Mouse (Mus musculus) kidney, embryonic 14.5 days (tissue): ENCODE measurements at regions not wholly inside any gene's neighbourhood (a gene's known extent, or its start where the extent isn't known, plus 50 kb on each side); places are given as distances from the start of the nearest gene placed in this dataset.
A peak's percentile ranks its signal among the peaks of the same experiment; 100 is the strongest.

Experiments used
- ATAC-seq: fragments of 200-750 bp; cut with Nextera tagmentation; 2 replicates; pipeline ENCODE4 v1.8.0; 2017; ENCODE audit warnings: moderate number of reproducible peaks, mild to moderate bottlenecking, moderate TSS enrichment, moderate library complexity; ENCODE audit not compliant: low FRiP score, low TSS enrichment
- H3K27ac ChIP-seq: fragments of 300-500 bp; sonication (generic); 2 replicates; pipeline ENCODE4 v1.5.1; 2014; ENCODE audit warnings: low read depth, mild to moderate bottlenecking, low read length, moderate library complexity, mixed read lengths
- H3K27me3 ChIP-seq: fragments of 300-500 bp; sonication (generic); 2 replicates; pipeline ENCODE4 v1.6.1; 2014; ENCODE audit warnings: mild to moderate bottlenecking, low read length; ENCODE audit not compliant: control insufficient read depth, insufficient read depth
- H3K36me3 ChIP-seq: fragments of 300-500 bp; sonication (generic); 2 replicates; pipeline ENCODE4 v1.6.1; 2014; ENCODE audit warnings: low read length, mixed read lengths; ENCODE audit not compliant: control insufficient read depth, insufficient read depth
- H3K4me1 ChIP-seq: fragments of 300-500 bp; sonication (generic); 2 replicates; pipeline ENCODE4 v1.6.1; 2014; ENCODE audit warnings: low read length, mixed read lengths; ENCODE audit not compliant: control insufficient read depth, insufficient read depth
- H3K4me2 ChIP-seq: fragments of 300-500 bp; sonication (generic); replicated peaks from 2 replicates; pipeline ENCODE4 v1.6.1; 2014; ENCODE audit warnings: low read depth, mild to moderate bottlenecking, low read length
- H3K4me3 ChIP-seq: fragments of 300-500 bp; sonication (generic); 2 replicates; pipeline ENCODE4 v1.5.1; 2014; ENCODE audit warnings: mild to moderate bottlenecking, low read length
- H3K9ac ChIP-seq: fragments of 300-500 bp; sonication (generic); 2 replicates; pipeline ENCODE4 v1.6.1; 2014; ENCODE audit warnings: low read depth, mild to moderate bottlenecking, low read length, moderate library complexity
- H3K9me3 ChIP-seq: fragments of 300-500 bp; sonication (generic); 2 replicates; pipeline ENCODE4 v1.6.1; 2016; ENCODE audit warnings: low read length; ENCODE audit not compliant: control insufficient read depth
- WGBS: fragments of 180-500 bp; shearing (Covaris S2); extraction: QIAGEN DNeasy Blood & Tissue Kit; methylation state at CpG from one replicate; pipeline ENCODE4 v1.1.7; 2014; 5-methylcytosine and 5-hydroxymethylcytosine counted together

GRCm38 (mm10) chr3:21833111-21833510 lies 243.3 kb upstream of the Tbl1xr1 start:
- no peaks in the 10 kb centered on the region for H3K9me3 ChIP-seq
- no peak overlapping the region for H3K4me3 ChIP-seq
- no peaks in the 10 kb centered on the region for H3K36me3 ChIP-seq
- no peak overlapping the region for H3K27ac ChIP-seq
- H3K4me1 ChIP-seq, result no peaks in the 10 kb centered on the region
- no peak overlapping the region for H3K9ac ChIP-seq
- ATAC-seq, result no peak
- H3K27me3 ChIP-seq, result no peaks in the 10 kb centered on the region
- H3K4me2 ChIP-seq, result no peak overlapping the region
- WGBS, result 98% methylated on average over 12 of the region's 12 CpGs

GRCm38 (mm10) chr3:21835526-21835925 lies 240.9 kb upstream of the Tbl1xr1 start:
- H3K4me3 ChIP-seq, result no peak overlapping the region
- H3K4me2 ChIP-seq, result no peak overlapping the region
- H3K27ac ChIP-seq, result no peak overlapping the region
- no peaks in the 10 kb centered on the region for H3K4me1 ChIP-seq
- 54% methylated on average over 1 of the region's 1 CpGs for WGBS
- H3K36me3 ChIP-seq, result no peaks in the 10 kb centered on the region
- no peak for ATAC-seq
- H3K9ac ChIP-seq, result no peak overlapping the region
- no peaks in the 10 kb centered on the region for H3K9me3 ChIP-seq
- no peaks in the 10 kb centered on the region for H3K27me3 ChIP-seq

- 74% methylated on average over 4 of the region's 4 CpGs for WGBS
- Histone ChIP-seq H3K4me1 (no peaks in the 10 kb centered on the region), H3K4me3 (no peak overlapping the region), H3K36me3 (no peaks in the 10 kb centered on the region), H3K27ac (no peak overlapping the region), H3K9me3 (no peaks in the 10 kb centered on the region), H3K27me3 (no peaks in the 10 kb centered on the region), H3K4me2 (no peak overlapping the region), H3K9ac (no peak overlapping the region)
- ATAC-seq, result no peak
Measured at GRCm38 (mm10) chr3:21837297-21837946, 239.0 kb upstream of the Tbl1xr1 start.

GRCm38 (mm10) chr3:21840751-21841488 lies 235.5 kb upstream of the Tbl1xr1 start:
- Histone ChIP-seq H3K27ac (no peak overlapping the region), H3K4me3 (no peak overlapping the region), H3K4me1 (no peaks in the 10 kb centered on the region), H3K27me3 (no peaks in the 10 kb centered on the region), H3K4me2 (no peak overlapping the region), H3K36me3 (no peaks in the 10 kb centered on the region), H3K9me3 (no peaks in the 10 kb centered on the region; the same call in 1 of the 2 replicates), H3K9ac (no peak overlapping the region)
- 58% methylated on average over 5 of the region's 5 CpGs for WGBS
- no peak for ATAC-seq

GRCm38 (mm10) chr3:21841506-21841905 lies 234.9 kb upstream of the Tbl1xr1 start:
- no peak overlapping the region for H3K27ac ChIP-seq
- 84% methylated on average over 1 of the region's 1 CpGs for WGBS
- H3K27me3 ChIP-seq, result no peaks in the 10 kb centered on the region
- no peak overlapping the region for H3K4me2 ChIP-seq
- no peak for ATAC-seq
- no peaks in the 10 kb centered on the region for H3K4me1 ChIP-seq
- H3K4me3 ChIP-seq, result no peak overlapping the region
- H3K9ac ChIP-seq, result no peak overlapping the region
- no peaks in the 10 kb centered on the region for H3K36me3 ChIP-seq
- H3K9me3 ChIP-seq, result no peaks in the 10 kb centered on the region; the same call in 1 of the 2 replicates

- H3K27me3 ChIP-seq, result no peaks in the 10 kb centered on the region
- ATAC-seq, result no peak; the same call in 1 of the 2 replicates
- H3K4me1 ChIP-seq, result no peaks in the 10 kb centered on the region
- no peaks in the 10 kb centered on the region for H3K36me3 ChIP-seq
- H3K9me3 ChIP-seq, result no peaks in the 10 kb centered on the region; the same call in 1 of the 2 replicates
- no peak overlapping the region for H3K9ac ChIP-seq
- H3K4me2 ChIP-seq, result no peak overlapping the region
- WGBS, result 33% methylated on average over 10 of the region's 10 CpGs
- peak overlapping the region; percentile 42; the same call in 1 of the 2 replicates for H3K27ac ChIP-seq
- H3K4me3 ChIP-seq, result no peak overlapping the region
Measured at GRCm38 (mm10) chr3:21842545-21843291, 233.7 kb upstream of the Tbl1xr1 start.

GRCm38 (mm10) chr3:21843292-21843852 lies 233.1 kb upstream of the Tbl1xr1 start:
- no peak overlapping the region for H3K9ac ChIP-seq
- H3K4me2 ChIP-seq, result no peak overlapping the region
- H3K27me3 ChIP-seq, result no peaks in the 10 kb centered on the region
- H3K4me3 ChIP-seq, result no peak overlapping the region
- no peak overlapping the region for H3K27ac ChIP-seq
- no peak for ATAC-seq
- no peaks in the 10 kb centered on the region for H3K4me1 ChIP-seq
- H3K9me3 ChIP-seq, result no peaks in the 10 kb centered on the region; the same call in 1 of the 2 replicates
- WGBS, result 26% methylated on average over 5 of the region's 5 CpGs
- H3K36me3 ChIP-seq, result no peaks in the 10 kb centered on the region

GRCm38 (mm10) chr3:21849831-21850230 lies 226.6 kb upstream of the Tbl1xr1 start:
- no peaks in the 10 kb centered on the region for H3K4me1 ChIP-seq
- no peak for ATAC-seq
- H3K27ac ChIP-seq, result no peak overlapping the region
- H3K4me2 ChIP-seq, result no peak overlapping the region
- 92% methylated on average over 5 of the region's 5 CpGs for WGBS
- H3K9me3 ChIP-seq, result no peaks in the 10 kb centered on the region
- no peak overlapping the region for H3K9ac ChIP-seq
- H3K36me3 ChIP-seq, result no peaks in the 10 kb centered on the region
- H3K27me3 ChIP-seq, result no peaks in the 10 kb centered on the region
- no peak overlapping the region for H3K4me3 ChIP-seq
